Mouse (Mus musculus) MEL (cell line): Measurements from ENCODE around the gene Adgrb3. TPM values are rescaled to one million over a fixed set of nuclear protein-coding genes. Genes with fewer than 3 reads are reported as not detected.

Experiments
- DNase-seq: peaks from one replicate; pipeline ENCODE4 v3.0.0; 2011; ENCODE audit warnings: low read depth, low spot score
- H3K27ac ChIP-seq: 2 replicates; pipeline ENCODE4 v1.5.1; 2012; ENCODE audit warnings: low read depth, mild to moderate bottlenecking, control low read depth, low read length, moderate library complexity; ENCODE audit not compliant: control insufficient read depth
- H3K27me3 ChIP-seq, 2 experiments: fragments of 150-350 bp in 1 of 2; sonication (generic) in 1 of 2; 2 replicates each; pipeline ENCODE4 v1.6.1; 2012; ENCODE audit warnings: low read length in 2 of 2, mild to moderate bottlenecking in 2 of 2, improper control_type of control experiment in 1 of 2, moderate library complexity in 1 of 2; ENCODE audit not compliant: insufficient read depth in 2 of 2, control insufficient read depth in 1 of 2
- H3K36me3 ChIP-seq, 2 experiments: 2 replicates each; pipeline ENCODE4 v1.6.1; 2012 to 2014; ENCODE audit warnings: low read length in 2 of 2, improper control_type of control experiment in 1 of 2, inconsistent platforms in 1 of 2, mild to moderate bottlenecking in 1 of 2; ENCODE audit not compliant: insufficient read depth in 2 of 2, control insufficient read depth in 1 of 2
- H3K4me1 ChIP-seq, 2 experiments: fragments of 150-350 bp in 1 of 2; sonication (generic) in 1 of 2; 2 replicates each; pipeline ENCODE4 v1.6.1; 2012; ENCODE audit warnings: low read length in 2 of 2, improper control_type of control experiment in 1 of 2, mild to moderate bottlenecking in 1 of 2; ENCODE audit not compliant: insufficient read depth in 2 of 2, control insufficient read depth in 1 of 2
- H3K4me3 ChIP-seq, 2 experiments: fragments of 150-350 bp in 1 of 2; sonication (generic) in 1 of 2; 2 replicates each; pipeline ENCODE4 v1.5.1; 2012; ENCODE audit warnings: low read depth in 2 of 2, low read length in 2 of 2, mild to moderate bottlenecking in 2 of 2, moderate library complexity in 2 of 2, control low read depth in 1 of 2, improper control_type of control experiment in 1 of 2; ENCODE audit not compliant: control insufficient read depth in 1 of 2, insufficient read depth in 1 of 2
- H3K79me2 ChIP-seq: 2 replicates; pipeline ENCODE4 v1.6.1; 2012; ENCODE audit warnings: mild to moderate bottlenecking, low read length, moderate library complexity; ENCODE audit not compliant: control insufficient read depth, poor library complexity, insufficient read depth
- H3K9ac ChIP-seq: 2 replicates; pipeline ENCODE4 v1.6.1; 2012; ENCODE audit warnings: low read depth, mild to moderate bottlenecking, control low read depth, low read length, moderate library complexity; ENCODE audit not compliant: control insufficient read depth, poor library complexity, severe bottlenecking
- H3K9me3 ChIP-seq: fragments of 150-350 bp; sonication (generic); replicated peaks from 2 replicates; pipeline ENCODE4 v1.6.1; 2012; ENCODE audit warnings: mild to moderate bottlenecking, low read length, improper control_type of control experiment, moderate library complexity; ENCODE audit not compliant: insufficient read depth
- BHLHE40 ChIP-seq: IDR thresholded peaks from 2 replicates; pipeline ENCODE4 v1.6.1; 2012; ENCODE audit warnings: low read depth, mild to moderate bottlenecking, inconsistent platforms, low read length, improper control_type of control experiment, borderline replicate concordance
- CHD2 ChIP-seq: IDR thresholded peaks from 2 replicates; pipeline ENCODE4 v1.6.1; 2011; ENCODE audit warnings: low read length, improper control_type of control experiment
- CTCF ChIP-seq, 3 experiments: IDR thresholded peaks in 2 of 3; conservative IDR thresholded peaks in 1 of 3; 2 replicates each; pipeline ENCODE4 v1.5.1; 2011 to 2012; ENCODE audit warnings: low read length in 3 of 3, low read depth in 2 of 3, mild to moderate bottlenecking in 2 of 3, improper control_type of control experiment in 1 of 3, inconsistent platforms in 1 of 3, mixed read lengths in 1 of 3, moderate library complexity in 1 of 3; ENCODE audit not compliant: control insufficient read depth in 1 of 3, insufficient read depth in 1 of 3, poor library complexity in 1 of 3, severe bottlenecking in 1 of 3
- E2F4 ChIP-seq: IDR thresholded peaks from 2 replicates; pipeline ENCODE4 v1.6.1; 2011; ENCODE audit warnings: low read depth, low read length, improper control_type of control experiment, borderline replicate concordance
- ELF1 ChIP-seq: IDR thresholded peaks from 2 replicates; pipeline ENCODE4 v1.6.1; 2014; ENCODE audit warnings: low read depth, mild to moderate bottlenecking, inconsistent platforms, low read length, improper control_type of control experiment, moderate library complexity
- EP300 ChIP-seq, 2 experiments: IDR thresholded peaks; 2 replicates each; pipeline ENCODE4 v1.6.1; 2011; ENCODE audit warnings: improper control_type of control experiment in 2 of 2, low read length in 2 of 2, low read depth in 1 of 2, mild to moderate bottlenecking in 1 of 2
- ETS1 ChIP-seq: IDR thresholded peaks from 2 replicates; pipeline ENCODE4 v1.6.1; 2012; ENCODE audit warnings: low read depth, mild to moderate bottlenecking, inconsistent platforms, low read length, improper control_type of control experiment, moderate library complexity
- GABPA ChIP-seq: IDR thresholded peaks from 2 replicates; pipeline ENCODE4 v1.6.1; 2012; ENCODE audit warnings: low read depth, mild to moderate bottlenecking, inconsistent platforms, low read length, improper control_type of control experiment, moderate library complexity
- GATA1 ChIP-seq: IDR thresholded peaks from 2 replicates; pipeline ENCODE4 v1.6.1; 2011; ENCODE audit warnings: low read depth, low read length, improper control_type of control experiment
- HCFC1 ChIP-seq: IDR thresholded peaks from 2 replicates; pipeline ENCODE4 v1.6.1; 2012; ENCODE audit warnings: low read depth, mild to moderate bottlenecking, inconsistent platforms, low read length, improper control_type of control experiment, moderate library complexity
- JUND ChIP-seq: IDR thresholded peaks from 2 replicates; pipeline ENCODE4 v1.6.1; 2011; ENCODE audit warnings: low read depth, mild to moderate bottlenecking, improper control_type of control experiment, low read length
- KAT2A ChIP-seq: conservative IDR thresholded peaks from 2 replicates; pipeline ENCODE4 v1.6.1; 2012; ENCODE audit warnings: low read depth, low read length, improper control_type of control experiment, inconsistent platforms
- MAX ChIP-seq: IDR thresholded peaks from 2 replicates; pipeline ENCODE4 v1.6.1; 2011; ENCODE audit warnings: low read length, improper control_type of control experiment
- MEF2A ChIP-seq: IDR thresholded peaks from 2 replicates; pipeline ENCODE4 v1.6.1; 2014; ENCODE audit warnings: low read depth, mild to moderate bottlenecking, inconsistent platforms, low read length, improper control_type of control experiment; ENCODE audit not compliant: poor library complexity, insufficient replicate concordance, severe bottlenecking; ENCODE audit errors: extremely low read depth
- MYB ChIP-seq: IDR thresholded peaks from 2 replicates; pipeline ENCODE4 v1.6.1; 2011; ENCODE audit warnings: mild to moderate bottlenecking, low read depth, low read length, improper control_type of control experiment
- NELFE ChIP-seq: IDR thresholded peaks from 2 replicates; pipeline ENCODE4 v1.6.1; 2011; ENCODE audit warnings: low read depth, low read length, improper control_type of control experiment
- NRF1 ChIP-seq: IDR thresholded peaks from 2 replicates; pipeline ENCODE4 v1.6.1; 2014; ENCODE audit warnings: low read depth, mild to moderate bottlenecking, inconsistent platforms, low read length, improper control_type of control experiment, moderate library complexity; ENCODE audit not compliant: poor library complexity, insufficient read depth, severe bottlenecking
- RCOR1 ChIP-seq: IDR thresholded peaks from 2 replicates; pipeline ENCODE4 v1.6.1; 2012; ENCODE audit warnings: low read depth, mild to moderate bottlenecking, inconsistent platforms, low read length, improper control_type of control experiment
- SIN3A ChIP-seq: IDR thresholded peaks from 2 replicates; pipeline ENCODE4 v1.6.1; 2012; ENCODE audit warnings: low read length, improper control_type of control experiment, inconsistent platforms
- TBP ChIP-seq: IDR thresholded peaks from 2 replicates; pipeline ENCODE4 v1.8.0; 2011; ENCODE audit warnings: low read depth, low read length, improper control_type of control experiment
- TCF12 ChIP-seq: IDR thresholded peaks from 2 replicates; pipeline ENCODE4 v1.6.1; 2014; ENCODE audit warnings: low read depth, mild to moderate bottlenecking, inconsistent platforms, low read length, improper control_type of control experiment, moderate library complexity
- UBTF ChIP-seq: IDR thresholded peaks from 2 replicates; pipeline ENCODE4 v1.6.1; 2012; ENCODE audit warnings: low read depth, mild to moderate bottlenecking, inconsistent platforms, low read length, improper control_type of control experiment, moderate library complexity, borderline replicate concordance; ENCODE audit not compliant: insufficient read depth
- USF2 ChIP-seq, 2 experiments: IDR thresholded peaks; 2 replicates each; pipeline ENCODE4 v1.6.1; 2011 to 2012; ENCODE audit warnings: improper control_type of control experiment in 2 of 2, low read length in 2 of 2, borderline replicate concordance in 1 of 2, inconsistent platforms in 1 of 2, low read depth in 1 of 2, mild to moderate bottlenecking in 1 of 2; ENCODE audit not compliant: insufficient read depth in 1 of 2
- ZC3H11A ChIP-seq: IDR thresholded peaks from 2 replicates; pipeline ENCODE4 v1.6.1; 2012; ENCODE audit warnings: low read depth, mild to moderate bottlenecking, inconsistent platforms, low read length, improper control_type of control experiment
- ZKSCAN1 ChIP-seq: IDR thresholded peaks from 2 replicates; pipeline ENCODE4 v1.6.1; 2012; ENCODE audit warnings: low read depth, mild to moderate bottlenecking, inconsistent platforms, low read length, improper control_type of control experiment, moderate library complexity
- ZMIZ1 ChIP-seq: IDR thresholded peaks from 2 replicates; pipeline ENCODE4 v1.6.1; 2012; ENCODE audit warnings: low read depth, mild to moderate bottlenecking, inconsistent platforms, low read length, improper control_type of control experiment, moderate library complexity
- polyA plus RNA-seq, 2 experiments: library from polyadenylated mRNA; stranded (reverse) in 1 of 2; unstranded in 1 of 2; fragments of >175 nt in 1 of 2; fragments of >200 nt in 1 of 2; gene quantifications; 2 replicates each; pipeline versions ENCODE4 v1.2.1 to v1.2.4; 2012; ENCODE audit warnings: low replicate concordance in 2 of 2, low read depth in 1 of 2; ENCODE audit not compliant: insufficient read length in 2 of 2, insufficient read depth in 1 of 2, missing spikeins in 1 of 2
- total RNA-seq: library from RNA; depleted of rRNA; stranded (reverse); fragments of 300-350 nt; gene quantifications from 2 replicates; pipeline ENCODE4 v1.2.3, GENCODE M21; 2012

Adgrb3 gene
- total and polyA plus RNA-seq, 3 experiments, result not detected

DNA sequence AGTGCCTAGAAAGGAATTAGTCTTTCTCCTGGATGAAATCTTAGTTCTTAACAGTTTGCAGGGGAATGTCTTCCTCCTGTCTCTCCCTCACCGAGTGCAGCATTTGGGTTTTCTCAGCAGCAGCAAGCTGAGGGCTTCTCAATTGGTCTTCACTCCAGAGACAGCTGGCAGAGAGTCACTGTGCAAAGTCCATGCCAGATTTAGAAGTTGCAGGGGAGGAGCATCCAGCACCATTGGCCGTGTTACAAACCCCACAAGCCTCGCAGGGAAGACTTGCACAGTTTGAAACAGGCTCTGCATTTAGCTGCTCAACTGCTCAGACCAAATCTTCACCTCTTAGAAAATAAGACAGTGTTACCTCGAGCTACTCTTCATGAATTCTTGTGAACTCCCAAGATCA, 724.1 kb downstream of the Adgrb3 start (continued):
- TF ChIP-seq TCF12 (no peak), NELFE (no peak), ZC3H11A (no peak)

GRCm38 (mm10) chr1:25088010-25088719, 741.3 kb downstream of the Adgrb3 start:
- Histone ChIP-seq H3K9me3 (no peaks in the 10 kb centered on the region), H3K27ac (no peak overlapping the region), H3K27me3 (no peaks in the 10 kb centered on the region), H3K4me1 (no peaks in the 10 kb centered on the region), H3K36me3 (no peaks in the 10 kb centered on the region), H3K4me3 (no peak overlapping the region), H3K9ac (no peak overlapping the region), H3K79me2 (no peaks in the 10 kb centered on the region)
- DNase-seq, result no peak
- TF ChIP-seq KAT2A (no peak), MYB (no peak), ELF1 (no peak), MEF2A (no peak), ETS1 (no peak), BHLHE40 (no peak), MAX (no peak), HCFC1 (no peak), UBTF (no peak), USF2 (IDR thresholded peaks at IDR 0.05; ENCODE audit: borderline replicate concordance in 1 of 2, insufficient read depth in 1 of 2, low read depth in 1 of 2, low read length in 2 of 2) (no peak), GATA1 (no peak), ZMIZ1 (no peak), NRF1 (no peak)

DNA sequence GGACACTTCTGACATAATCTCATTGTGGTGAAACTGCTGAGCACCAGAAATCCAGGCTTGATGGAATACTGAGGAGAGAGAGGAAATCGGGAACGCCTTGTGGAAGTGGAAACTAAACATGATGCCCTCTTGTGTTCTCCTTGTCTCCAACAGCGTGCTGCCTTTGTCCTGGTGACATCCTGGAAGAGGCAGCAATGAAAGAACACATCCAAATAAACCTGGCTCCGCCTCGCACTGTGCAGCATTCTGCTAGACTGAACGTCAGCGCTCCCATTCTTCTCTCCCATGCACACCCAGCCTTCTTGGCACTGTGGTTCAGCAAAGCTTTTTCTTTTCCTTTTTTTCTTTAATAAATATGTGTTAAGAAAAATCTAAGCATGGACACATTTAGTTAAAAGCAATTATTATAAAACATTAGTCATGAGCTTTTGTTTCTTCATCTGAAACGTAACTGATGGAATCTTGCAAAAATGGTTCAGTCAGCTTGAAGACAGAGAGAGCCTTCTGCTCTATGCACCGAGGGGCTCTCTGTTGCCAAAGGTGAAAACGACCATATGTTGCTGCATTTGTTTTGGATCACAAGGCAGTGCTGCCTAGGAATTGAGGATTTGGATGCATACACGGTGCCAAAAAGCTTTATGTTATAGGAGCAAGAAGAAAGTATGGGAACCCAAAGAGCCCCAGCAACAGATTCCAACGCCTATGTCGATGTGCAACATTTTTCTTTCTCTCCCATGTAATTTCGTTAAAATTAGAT, 743.7 kb downstream of the Adgrb3 start:
- no peak for DNase-seq
- Histone ChIP-seq H3K36me3 (no peaks in the 10 kb centered on the region), H3K9ac (no peak overlapping the region), H3K79me2 (no peaks in the 10 kb centered on the region), H3K4me3 (no peak overlapping the region), H3K4me1 (no peaks in the 10 kb centered on the region), H3K9me3 (no peaks in the 10 kb centered on the region), H3K27me3 (no peaks in the 10 kb centered on the region), H3K27ac (no peak overlapping the region)
- TF ChIP-seq SIN3A, result no peak
- no peak for TF ChIP-seq TBP
- TF ChIP-seq EP300 (IDR thresholded peaks at IDR 0.05; ENCODE audit: low read depth in 1 of 2, low read length in 2 of 2), result no peak
- TF ChIP-seq GABPA, result no peak
- no peak for TF ChIP-seq MAX
- no peak for TF ChIP-seq KAT2A
- TF ChIP-seq RCOR1, result no peak
- TF ChIP-seq CHD2, result no peak
- no peak for TF ChIP-seq ZKSCAN1
- no peak for TF ChIP-seq JUND
- no peak for TF ChIP-seq CTCF (IDR thresholded peaks at IDR 0.05 in 2 of 3, conservative IDR thresholded peaks at IDR 0.05 in 1 of 3; ENCODE audit: control insufficient read depth in 1 of 3, insufficient read depth in 1 of 3, low read depth in 2 of 3, low read length in 3 of 3, poor library complexity in 1 of 3, severe bottlenecking in 1 of 3)
- no peak for TF ChIP-seq E2F4
